ENCODE assay signal across 8 mouse cellular contexts in the genomic region with DNA sequence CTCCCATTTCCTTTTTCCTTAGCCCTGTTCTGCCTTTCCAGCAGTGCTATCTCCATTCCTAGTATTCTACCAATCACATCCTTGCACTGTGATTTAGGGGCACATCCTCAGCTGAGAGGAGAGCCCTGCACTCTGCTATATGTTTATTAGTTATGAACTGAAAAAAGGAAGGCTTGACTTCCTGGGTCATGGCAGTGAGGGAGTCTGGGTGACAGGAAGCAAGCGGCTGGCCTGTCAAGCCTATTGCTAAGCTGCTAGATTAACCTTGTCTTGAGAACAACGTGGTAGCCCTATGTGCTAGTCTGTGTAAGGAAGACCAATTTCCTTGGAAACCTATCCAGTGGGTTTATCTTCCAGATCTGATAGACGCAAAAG. TPM values are rescaled to one million over a fixed set of nuclear protein-coding genes. Genes with fewer than 3 reads are reported as not detected.
DNase-seq lines count a peak whose midpoint lies in the region; ATAC-seq and TF ChIP-seq lines count a peak whose summit lies in the region.

No protein-coding gene starts in this region.

- H3K36me3 ChIP-seq in heart, embryonic 13.5 days: peaks cover 5% of the 10 kb centered on the region; the same call in 1 of the 2 replicates
- H3K36me3 ChIP-seq in liver, embryonic 13.5 days: no peaks in the 10 kb centered on the region
- H3K36me3 ChIP-seq in myocyte (ENCODE audit: control insufficient read depth, insufficient read depth): no peaks in the 10 kb centered on the region

- H3ac ChIP-seq in myocyte (ENCODE audit: control insufficient read depth, insufficient read length): no peak overlapping the region

- H3K4me2 ChIP-seq in heart, embryonic 13.5 days: peak overlapping the region; percentile 72
- peak overlapping the region; percentile 66 for H3K4me2 ChIP-seq in liver, embryonic 13.5 days
- peak overlapping the region; percentile 66 for H3K4me2 ChIP-seq in myocyte (ENCODE audit: low read depth)

- TF ChIP-seq POLR2A in cortical plate, adult 2 months (IDR thresholded peaks at IDR 0.05; ENCODE audit: extremely low read depth, insufficient read depth, low read length): no peak
- no peak for TF ChIP-seq POLR2A in myocyte (IDR thresholded peaks at IDR 0.05; ENCODE audit: insufficient read length, low read depth)

- H3K9ac ChIP-seq in heart, embryonic 13.5 days: peak overlapping the region; percentile 79
- H3K9ac ChIP-seq in liver, embryonic 13.5 days: peak overlapping the region; percentile 69

- no peaks in the 10 kb centered on the region for H3K4me1 ChIP-seq in cortical plate, adult 2 months (ENCODE audit: control insufficient read depth, insufficient read depth, low read length)
- no peaks in the 10 kb centered on the region for H3K4me1 ChIP-seq in heart, embryonic 13.5 days
- H3K4me1 ChIP-seq in liver, embryonic 13.5 days (replicated peaks): 0 out of 2 replicates have a peak, but pooled peaks cover 3% of the 10 kb centered on the region

- no peak for ATAC-seq in heart, embryonic 13.5 days (ENCODE audit: extremely low read depth, insufficient number of reproducible peaks, low FRiP score, low TSS enrichment)
- peak; percentile 65 for ATAC-seq in liver, embryonic 13.5 days (ENCODE audit: low read depth)

- peaks cover 20% of the 10 kb centered on the region for H3K79me2 ChIP-seq in myocyte (ENCODE audit: control insufficient read depth, insufficient read depth)

- H3K27ac ChIP-seq in cortical plate, adult 2 months (ENCODE audit: insufficient read depth, low read length): peak overlapping the region; percentile 64
- H3K27ac ChIP-seq in heart, embryonic 13.5 days (replicated peaks): peak overlapping the region; percentile 86
- H3K27ac ChIP-seq in liver, embryonic 13.5 days: peak overlapping the region; percentile 72

- H3K4me3 ChIP-seq in cortical plate, adult 2 months (ENCODE audit: insufficient read depth, low read length): peak overlapping the region; percentile 82
- H3K4me3 ChIP-seq in heart, embryonic 13.5 days: peak overlapping the region; percentile 62
- H3K4me3 ChIP-seq in liver, embryonic 13.5 days (replicated peaks): peak overlapping the region; percentile 64
- H3K4me3 ChIP-seq in myocyte: peak overlapping the region; percentile 67

- TF ChIP-seq CTCF in cortical plate, adult 2 months (IDR thresholded peaks at IDR 0.05; ENCODE audit: extremely low read depth, insufficient read depth, low read length): no peak

- no peaks in the 10 kb centered on the region for H3K9me3 ChIP-seq in heart, embryonic 13.5 days
- no peaks in the 10 kb centered on the region for H3K9me3 ChIP-seq in liver, embryonic 13.5 days (replicated peaks)

- peak; percentile 2 for DNase-seq in 3134 (ENCODE audit: extremely low read depth, insufficient read length, low spot score)
- peak; percentile 32 for DNase-seq in MN1 (ENCODE audit: low spot score)
- peak; percentile 19 to 38 for DNase-seq in kidney, postnatal 25 days
- no peak for DNase-seq in liver, embryonic 13.5 days
- DNase-seq in thymus, postnatal 0 days (ENCODE audit: low spot score): peak; percentile 29

- 19% methylated on average over 3 of the region's 3 CpGs for WGBS in heart, embryonic 13.5 days
- WGBS in liver, embryonic 13.5 days (ENCODE audit: insufficient replicate concordance): 8% methylated on average over 3 of the region's 3 CpGs

- no peaks in the 10 kb centered on the region for H3K27me3 ChIP-seq in heart, embryonic 13.5 days (replicated peaks)
- no peaks in the 10 kb centered on the region for H3K27me3 ChIP-seq in liver, embryonic 13.5 days
- H3K27me3 ChIP-seq in myocyte (ENCODE audit: control insufficient read depth, insufficient read depth, insufficient read length): no peaks in the 10 kb centered on the region

TF ChIP-seq in myocyte, 11 proteins besides CTCF, POLR2A, EP300 and RAD21:
- TF ChIP-seq TCF3 (IDR thresholded peaks at IDR 0.05; ENCODE audit: insufficient read length, low read depth) (no peak), REST (IDR thresholded peaks at IDR 0.05; ENCODE audit: insufficient read depth, insufficient read length) (no peak), E2F4 (IDR thresholded peaks at IDR 0.05; ENCODE audit: insufficient read depth) (no peak), USF1 (IDR thresholded peaks at IDR 0.05; ENCODE audit: low read depth) (no peak), MYOD1 (IDR thresholded peaks at IDR 0.05; ENCODE audit: control insufficient read depth in 1 of 3, insufficient read length in 2 of 3, low read depth in 2 of 3) (no peak), SRF (IDR thresholded peaks at IDR 0.05; ENCODE audit: control insufficient read depth, insufficient read length, low read depth) (no peak), TCF12 (IDR thresholded peaks at IDR 0.05; ENCODE audit: insufficient read depth, poor library complexity, severe bottlenecking) (no peak)

RNA-seq across cellular contexts. Expression of a gene that starts 0.6 kb away (rescaled TPM):
- 77.7 and 78.6 TPM in 2 replicates for polyA plus RNA-seq in cortical plate, adult 2 months (2012; rRNA removed)
- 51.4 and 56.1 TPM in 2 replicates for polyA plus RNA-seq in heart, embryonic 13.5 days (2015; fragmentation: Nextera tagmentation; extraction: Ambion mirVana)
- polyA plus RNA-seq in liver, embryonic 13.5 days (2015; fragmentation: Nextera tagmentation; extraction: Ambion mirVana): 55.1 and 62.8 TPM in 2 replicates
- polyA plus RNA-seq in myocyte (2012; fragmentation: generic; extraction: Trizol): 27.8 TPM
- 167 and 185 TPM in 2 replicates for polyA plus RNA-seq in thymus, postnatal 0 days (2015; fragmentation: Nextera tagmentation; extraction: Ambion mirVana)

RNA-seq across cellular contexts. Expression of a gene that starts 25.0 kb away (rescaled TPM):
- polyA plus RNA-seq in cortical plate, adult 2 months (2012; rRNA removed): 13.4 and 14.0 TPM in 2 replicates
- 17.7 and 19.3 TPM in 2 replicates for polyA plus RNA-seq in heart, embryonic 13.5 days (2015; fragmentation: Nextera tagmentation; extraction: Ambion mirVana)
- polyA plus RNA-seq in liver, embryonic 13.5 days (2015; fragmentation: Nextera tagmentation; extraction: Ambion mirVana): 12.8 and 17.6 TPM in 2 replicates
- polyA plus RNA-seq in myocyte (2012; fragmentation: generic; extraction: Trizol): 7.2 TPM
- polyA plus RNA-seq in thymus, postnatal 0 days (2015; fragmentation: Nextera tagmentation; extraction: Ambion mirVana): 20.6 and 23.5 TPM in 2 replicates

RNA-seq across cellular contexts. Expression of a gene that starts 33.9 kb away (rescaled TPM):
- polyA plus RNA-seq in cortical plate, adult 2 months (2012; rRNA removed): 29.1 and 31.8 TPM in 2 replicates
- 24.3 and 29.4 TPM in 2 replicates for polyA plus RNA-seq in heart, embryonic 13.5 days (2015; fragmentation: Nextera tagmentation; extraction: Ambion mirVana)
- 13.8 and 14.3 TPM in 2 replicates for polyA plus RNA-seq in liver, embryonic 13.5 days (2015; fragmentation: Nextera tagmentation; extraction: Ambion mirVana)
- 21.4 TPM for polyA plus RNA-seq in myocyte (2012; fragmentation: generic; extraction: Trizol)
- 30.6 TPM in 2 replicates for polyA plus RNA-seq in thymus, postnatal 0 days (2015; fragmentation: Nextera tagmentation; extraction: Ambion mirVana)
